8 mouse cellular contexts compared by ENCODE assay signal in genomic region chr2:90746538-90746865, GRCm38 (mm10). TPM values are rescaled to one million over a fixed set of nuclear protein-coding genes. Genes with fewer than 3 reads are reported as not detected.
DNase-seq lines count a peak whose midpoint lies in the region; ATAC-seq and TF ChIP-seq lines count a peak whose summit lies in the region.

No protein-coding gene starts in this region.

- 1% methylated on average over 4 of the region's 4 CpGs for WGBS in cerebellum, adult 2 months
- 14% methylated on average over 4 of the region's 4 CpGs for WGBS in hindbrain, embryonic 16.5 days

- TF ChIP-seq CTCF in cerebellum, adult 2 months (IDR thresholded peaks at IDR 0.05; ENCODE audit: borderline replicate concordance, insufficient read depth, low read depth, low read length), result no peak

- H3K9me3 ChIP-seq in hindbrain, embryonic 16.5 days (ENCODE audit: control insufficient read depth, low read length), result no peaks in the 10 kb centered on the region

- H3K4me2 ChIP-seq in hindbrain, embryonic 16.5 days (ENCODE audit: low read length), result peak overlapping the region; percentile 73

- TF ChIP-seq POLR2A in cerebellum, adult 2 months (IDR thresholded peaks at IDR 0.05; ENCODE audit: borderline replicate concordance, insufficient read depth, low read length), result no peak

- peaks cover 8% of the 10 kb centered on the region for H3K36me3 ChIP-seq in hindbrain, embryonic 16.5 days (ENCODE audit: control insufficient read depth, insufficient read depth, low read length)

- no peaks in the 10 kb centered on the region for H3K4me1 ChIP-seq in cerebellum, adult 2 months (ENCODE audit: control insufficient read depth, insufficient read depth, low read length)
- peaks cover 14% of the 10 kb centered on the region for H3K4me1 ChIP-seq in hindbrain, embryonic 16.5 days (ENCODE audit: control insufficient read depth, insufficient read depth, low read depth, low read length)

- H3K27ac ChIP-seq in cerebellum, adult 2 months (ENCODE audit: insufficient read depth, low read length), result no peak overlapping the region
- peak overlapping the region; percentile 98; the same call in 1 of the 2 replicates for H3K27ac ChIP-seq in hindbrain, embryonic 16.5 days (ENCODE audit: low read depth, low read length)

- peak overlapping the region; percentile 99 for H3K9ac ChIP-seq in hindbrain, embryonic 16.5 days (ENCODE audit: low read depth, low read length)

- no peak for ATAC-seq in hindbrain, embryonic 16.5 days
- no peak for ATAC-seq in megakaryocyte progenitor cell, adult 5-6 weeks (replicated peaks; ENCODE audit: poor library complexity)

- peak overlapping the region; percentile 99 for H3K4me3 ChIP-seq in cerebellum, adult 2 months (replicated peaks; ENCODE audit: insufficient read depth, low read depth, low read length)
- H3K4me3 ChIP-seq in hindbrain, embryonic 16.5 days (ENCODE audit: low read length), result peak overlapping the region; percentile 99

- peak in 1 of 2 experiments; percentile 35 for DNase-seq in cerebellum, adult 2 months
- no peak for DNase-seq in cerebellum, adult 11 months
- peak; percentile 18 for DNase-seq in thymus, postnatal 4 days
- no peak for DNase-seq in thymus, adult 18-20 months
- DNase-seq in lung, postnatal 36 days, result peak; percentile 3
- no peak for DNase-seq in urinary bladder, postnatal 25 days (ENCODE audit: low spot score)

- H3K27me3 ChIP-seq in cerebellum, adult 2 months (ENCODE audit: control insufficient read depth, insufficient read depth, low read length), result no peaks in the 10 kb centered on the region
- no peaks in the 10 kb centered on the region for H3K27me3 ChIP-seq in hindbrain, embryonic 16.5 days (replicated peaks; ENCODE audit: control insufficient read depth, insufficient read depth, low read length)

RNA-seq across cellular contexts. Expression of gene Fnbp4, which starts 1.3 kb away (rescaled TPM):
- polyA plus RNA-seq in cerebellum, adult 2 months (2012; rRNA removed), result 98.4 and 105 TPM in 2 replicates
- polyA plus RNA-seq in hindbrain, embryonic 16.5 days (2015; fragmentation: Nextera tagmentation; extraction: Ambion mirVana), result 75.0 and 90.6 TPM in 2 replicates
- total RNA-seq in megakaryocyte progenitor cell, adult 5-6 weeks (2015), result 80.6 and 99.0 TPM in 2 replicates
- 108 and 140 TPM in 2 replicates for total RNA-seq in megakaryocyte progenitor cell, adult 5-6 weeks (2017)

RNA-seq across cellular contexts. Expression of gene Agbl2, which starts 36.0 kb away (rescaled TPM):
- 6.7 and 8.1 TPM in 2 replicates for polyA plus RNA-seq in cerebellum, adult 2 months (2012; rRNA removed)
- polyA plus RNA-seq in hindbrain, embryonic 16.5 days (2015; fragmentation: Nextera tagmentation; extraction: Ambion mirVana), result 0.69 and 1.1 TPM in 2 replicates
- total RNA-seq in megakaryocyte progenitor cell, adult 5-6 weeks (2015), result 0.12 TPM in 1 of 2 replicates, not detected in the other
- 0.12 TPM in 1 of 2 replicates, not detected in the other for total RNA-seq in megakaryocyte progenitor cell, adult 5-6 weeks (2017)

Comparison
In these comparisons a context has a peak if more than half of its experiments do, and no peak if none do; other contexts are left out.
1. DNase-seq: peak in thymus, postnatal 4 days (single experiment) and lung, postnatal 36 days (single experiment); none in cerebellum, adult 11 months (single experiment), thymus, adult 18-20 months (0 of 2) and urinary bladder, postnatal 25 days (single experiment).